Mouse (Mus musculus) megakaryocyte progenitor cell, adult 5-6 weeks (primary cell): ENCODE data around the gene Nr2c2. TPM values are rescaled to one million over a fixed set of nuclear protein-coding genes. Genes with fewer than 3 reads are reported as not detected.

Source experiments
- ATAC-seq: replicated peaks from 2 replicates; pipeline ENCODE4 v1.8.0; 2016; ENCODE audit warnings: mild to moderate bottlenecking, moderate TSS enrichment, inconsistent platforms; ENCODE audit not compliant: poor library complexity
- total RNA-seq, 2 experiments: library from RNA; stranded (forward) in 1 of 2; stranded (reverse) in 1 of 2; fragments of 157-497, 149-512 nt in 1 of 2; fragments of 200-1000 nt in 1 of 2; gene quantifications; 2 replicates each; pipeline versions ENCODE4 v1.2.3 to v1.2.4; 2015 to 2017

The Nr2c2 gene
- total RNA-seq, 2 experiments from 2014 or later: 40.0 to 47.7 TPM

GRCm38 (mm10) chr6:92124547-92124946, 33.4 kb downstream of the Nr2c2 start:
- peak; percentile 31; the same call in 1 of the 2 replicates for ATAC-seq

GRCm38 (mm10) chr6:92126861-92127468, 35.8 kb downstream of the Nr2c2 start:
- peak; percentile 77 for ATAC-seq

- ATAC-seq: no peak
Observed at GRCm38 (mm10) chr6:92131456-92131855, 40.3 kb downstream of the Nr2c2 start.

- ATAC-seq: 0 out of 2 replicates have a peak, but pooled peaks have one; percentile 34
Observed at GRCm38 (mm10) chr6:92132021-92132911, 41.1 kb downstream of the Nr2c2 start.

GRCm38 (mm10) chr6:92133617-92134016, 42.4 kb downstream of the Nr2c2 start:
- ATAC-seq: no peak

GRCm38 (mm10) chr6:92136356-92136755, 45.2 kb downstream of the Nr2c2 start:
- ATAC-seq: no peak

- no peak for ATAC-seq
Observed at GRCm38 (mm10) chr6:92145881-92146280, 54.7 kb downstream of the Nr2c2 start.

GRCm38 (mm10) chr6:92153774-92154173, 62.6 kb downstream of the Nr2c2 start:
- ATAC-seq: no peak

GRCm38 (mm10) chr6:92158801-92159200, 67.6 kb downstream of the Nr2c2 start:
- ATAC-seq: no peak

GRCm38 (mm10) chr6:92162724-92163123, 71.5 kb downstream of the Nr2c2 start:
- no peak for ATAC-seq

GRCm38 (mm10) chr6:92176450-92176849, 85.3 kb downstream of the Nr2c2 start:
- ATAC-seq: no peak

- ATAC-seq: peak; percentile 80
Observed at GRCm38 (mm10) chr6:92183621-92184131, 92.5 kb downstream of the Nr2c2 start, which contains the start of gene Mrps25. Mrps25 (minus strand) TSS chr6:92184033.

- peak; percentile 62 for ATAC-seq
Observed at GRCm38 (mm10) chr6:92184178-92184577, 93.0 kb downstream of the Nr2c2 start.

- ATAC-seq: peak; percentile 44
Observed at GRCm38 (mm10) chr6:92199414-92199813, 108.2 kb downstream of the Nr2c2 start.

- peak; percentile 56 for ATAC-seq
Observed at GRCm38 (mm10) chr6:92214055-92214772, 123.0 kb downstream of the Nr2c2 start.

- ATAC-seq: peak; percentile 97
Observed at GRCm38 (mm10) chr6:92214773-92215449, 123.7 kb downstream of the Nr2c2 start, which contains the start of gene Rbsn. Rbsn (minus strand) TSS chr6:92214925.

- ATAC-seq: peak; percentile 52
Observed at GRCm38 (mm10) chr6:92219445-92219844, 128.3 kb downstream of the Nr2c2 start.

- no peak for ATAC-seq
Observed at GRCm38 (mm10) chr6:92221604-92222003, 130.4 kb downstream of the Nr2c2 start.

GRCm38 (mm10) chr6:92222021-92222420, 130.8 kb downstream of the Nr2c2 start:
- ATAC-seq: no peak
